Comparison of ENCODE assay signal across 8 mouse cellular contexts in the genomic region with DNA sequence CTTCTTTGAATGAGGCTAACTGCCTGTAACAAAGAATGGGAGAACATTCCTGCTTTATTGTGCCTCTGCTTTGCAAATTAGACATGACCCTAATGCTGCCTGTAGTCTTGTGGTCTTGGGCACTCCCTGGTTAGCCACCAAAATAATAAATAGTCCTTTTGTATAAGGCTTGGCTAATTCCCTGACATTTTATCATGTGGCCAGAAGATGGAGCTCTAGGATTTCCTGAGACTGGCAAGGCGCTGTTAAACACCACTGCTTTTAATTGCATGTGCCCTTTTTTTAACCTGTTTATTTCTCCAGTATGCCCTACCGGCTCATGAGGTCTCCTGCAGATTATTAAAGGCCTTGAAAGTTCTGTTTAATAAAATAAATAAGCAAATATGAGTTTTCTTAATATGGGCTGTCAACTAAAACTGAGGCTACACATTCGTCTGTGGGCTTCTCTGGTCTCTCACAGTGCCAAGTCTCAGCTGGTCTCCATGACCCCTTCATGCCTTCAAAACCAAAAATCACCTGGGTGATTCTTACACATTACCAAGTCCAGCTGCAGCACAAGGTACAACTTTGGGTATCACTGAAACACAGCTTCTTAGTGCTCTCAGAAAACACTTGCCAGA. TPM values are rescaled to one million over a fixed set of nuclear protein-coding genes. Genes with fewer than 3 reads are reported as not detected.
A peak's percentile ranks its signal among the peaks of the same experiment; 100 is the strongest.
DNase-seq lines count a peak whose midpoint lies in the region; ATAC-seq lines count a peak whose summit lies in the region.

No protein-coding gene starts in this region.

- DNase-seq in cerebellum, adult 18-20 months: peak; percentile 16 to 22
- DNase-seq in cerebellum, adult 11-12 months: no peak
- peak; percentile 6 for DNase-seq in thymus, postnatal 4 days
- DNase-seq in thymus, postnatal 36 days: no peak
- DNase-seq in fibroblast of lung, adult 2 months (ENCODE audit: low read depth): peak; percentile 13
- peak; percentile 18 for DNase-seq in kidney, postnatal 10 days
- no peak for DNase-seq in urinary bladder, postnatal 4 days (ENCODE audit: low spot score in 2 of 2)

- peak; percentile 79 for ATAC-seq in megakaryocyte, adult 5-6 weeks (ENCODE audit: poor library complexity, severe bottlenecking)

RNA-seq across cellular contexts. Expression of a gene that starts 51.9 kb away (rescaled TPM):
- total RNA-seq in megakaryocyte, adult 5-6 weeks (2015): 44.6 and 53.5 TPM in 2 replicates
- total RNA-seq in megakaryocyte, adult 5-6 weeks (2017): 39.0 and 56.4 TPM in 2 replicates

Comparison
In these comparisons a context has a peak if more than half of its experiments do, and no peak if none do; other contexts are left out.
1. DNase-seq: peak in cerebellum, adult 18-20 months (2 of 2), thymus, postnatal 4 days (single experiment), fibroblast of lung, adult 2 months (single experiment) and kidney, postnatal 10 days (single experiment); none in cerebellum, adult 11-12 months (single experiment), thymus, postnatal 36 days (0 of 2) and urinary bladder, postnatal 4 days (0 of 2).